Mouse (Mus musculus) hindbrain, embryonic 10.5 days (tissue): Measurements from ENCODE around the gene Trim69. TPM values are rescaled to one million over a fixed set of nuclear protein-coding genes. Genes with fewer than 3 reads are reported as not detected.

Experiments
- polyA plus RNA-seq: library from polyadenylated mRNA; unstranded; fragments of >200 nt; fragmentation: Nextera tagmentation; extraction: Ambion mirVana; gene quantifications from 2 replicates; pipeline ENCODE4 v1.2.1, GENCODE M21; 2016

Gene Trim69
- polyA plus RNA-seq, 1 experiment from 2014 or later: not detected

Other genes with a start within 250 kb of the Trim69 start
- 41.9 and 53.4 TPM in 2 replicates for gene Ctdspl2, start 204.7 kb upstream of the Trim69 start, polyA plus RNA-seq
- gene Mageb3, start 204.6 kb upstream of the Trim69 start, polyA plus RNA-seq: 0.35 and 0.46 TPM in 2 replicates
- gene Eif3j1, start 132.2 kb upstream of the Trim69 start, polyA plus RNA-seq: 9.8 and 12.3 TPM in 2 replicates
- gene Spg11, start 42.3 kb upstream of the Trim69 start, polyA plus RNA-seq: 11.2 and 11.5 TPM in 2 replicates
- 117 TPM in 2 replicates for gene B2m, start 13.0 kb upstream of the Trim69 start, polyA plus RNA-seq
- not detected in 2 replicates for gene Patl2, start 25.5 kb downstream of the Trim69 start, polyA plus RNA-seq
- gene Terb2, start 25.6 kb downstream of the Trim69 start, polyA plus RNA-seq: not detected in 2 replicates
- gene Sord, start 74.0 kb downstream of the Trim69 start, polyA plus RNA-seq: 28.2 and 38.3 TPM in 2 replicates
- gene Duox2, start 137.7 kb downstream of the Trim69 start, polyA plus RNA-seq: not detected in 2 replicates
- not detected in 2 replicates for gene Duoxa2, start 138.2 kb downstream of the Trim69 start, polyA plus RNA-seq
- gene Duoxa1, start 153.0 kb downstream of the Trim69 start, polyA plus RNA-seq: not detected in 2 replicates
- gene Duox1, start 155.0 kb downstream of the Trim69 start, polyA plus RNA-seq: 0.04 TPM in 1 of 2 replicates, not detected in the other
- 8.8 and 9.6 TPM in 2 replicates for gene Shf, start 208.5 kb downstream of the Trim69 start, polyA plus RNA-seq